Mouse (Mus musculus) kidney, adult 2 months (tissue): Measurements from ENCODE around the gene Dock2.

Experiments
- CTCF ChIP-seq: fragments of 200-500 bp; conservative IDR thresholded peaks from 2 replicates; pipeline ENCODE4 v1.5.1; 2011; ENCODE audit warnings: low read depth, mild to moderate bottlenecking, control low read depth, low read length, moderate library complexity, mixed read lengths; ENCODE audit not compliant: insufficient read depth, insufficient read length
- POLR2A ChIP-seq: fragments of 200-500 bp; IDR thresholded peaks from one replicate; pipeline ENCODE4 v1.6.1; 2011; ENCODE audit warnings: low read depth, low read length, control low read depth

DNA sequence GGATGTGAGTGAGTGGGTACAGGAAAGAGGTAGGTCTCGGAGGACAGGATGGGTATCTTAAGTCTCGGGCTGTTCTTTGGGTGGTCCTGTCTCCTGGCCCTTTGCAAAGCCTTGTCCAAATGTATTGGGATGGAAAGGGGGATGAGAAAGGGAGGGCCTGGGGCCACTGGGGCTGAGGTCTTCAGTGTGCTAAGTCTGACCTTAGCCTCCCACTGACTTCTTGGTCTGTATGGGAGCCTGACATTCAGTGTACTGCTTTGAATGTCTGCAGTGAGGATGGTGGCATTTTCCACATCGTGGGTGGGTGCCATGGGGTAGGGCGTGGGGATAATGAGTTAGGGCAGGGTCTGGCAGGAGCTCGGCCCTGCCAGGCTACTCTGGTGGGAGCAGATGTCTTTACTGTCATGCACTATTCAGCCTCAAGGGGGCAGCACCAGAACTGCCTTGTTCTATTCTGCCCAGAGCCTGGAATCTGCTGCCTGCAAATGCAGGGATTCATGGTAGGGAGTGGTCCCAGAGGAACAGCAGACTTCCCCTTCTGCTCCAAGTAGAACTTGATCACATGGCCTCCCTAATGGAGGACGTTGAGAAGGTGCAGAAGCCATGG, 554.8 kb downstream of the Dock2 start:
- TF ChIP-seq CTCF (peak; percentile 58), POLR2A (no peak)
